Mouse (Mus musculus): ENCODE measurements around the gene Dctn5. TPM values are rescaled to one million over a fixed set of nuclear protein-coding genes. Genes with fewer than 3 reads are reported as not detected.

The Dctn5 gene
- total RNA-seq, 2 experiments from 2014 or later = 37.2 to 37.9 TPM

GRCm38 (mm10) chr7:122158915-122159902, 26.4 kb downstream of the Dctn5 start, which contains the start of gene Plk1:
Gene Plk1, plus strand, starts transcription at chr7:122159439.
- peak; percentile 84 to 88 for DNase-seq
- intact Hi-C loops (cut with DNase I) = loop anchor here (2.0 kb wide), 1 partner anchor 26 kb away; the partner anchor contains the start of genes Dctn5 and Palb2

- intact Hi-C loops (cut with DNase I) = no loop called here
- no peak for DNase-seq
Observed at GRCm38 (mm10) chr7:122160037-122160436, 27.2 kb downstream of the Dctn5 start.

- intact Hi-C loops (cut with DNase I) = no loop called here
- DNase-seq = no peak
Observed at GRCm38 (mm10) chr7:122163766-122164165, 30.9 kb downstream of the Dctn5 start.

- intact Hi-C loops (cut with DNase I) = no loop called here
- DNase-seq = no peak
Observed at GRCm38 (mm10) chr7:122167203-122167602, 34.4 kb downstream of the Dctn5 start.

GRCm38 (mm10) chr7:122170705-122171104, 37.9 kb downstream of the Dctn5 start:
- DNase-seq = no peak
- intact Hi-C loops (cut with DNase I) = no loop called here

- intact Hi-C loops (cut with DNase I) = no loop called here
- no peak for DNase-seq
Observed at GRCm38 (mm10) chr7:122171613-122172012, 38.8 kb downstream of the Dctn5 start.

GRCm38 (mm10) chr7:122180720-122181119, 47.9 kb downstream of the Dctn5 start:
- intact Hi-C loops (cut with DNase I) = no loop called here
- no peak for DNase-seq

GRCm38 (mm10) chr7:122184569-122184968, 51.7 kb downstream of the Dctn5 start:
- intact Hi-C loops (cut with DNase I) = no loop called here
- DNase-seq = no peak

- intact Hi-C loops (cut with DNase I) = no loop called here
- DNase-seq = no peak
Observed at GRCm38 (mm10) chr7:122186043-122186442, 53.2 kb downstream of the Dctn5 start, which contains the start of gene Ern2. Gene Ern2, minus strand, starts transcription at chr7:122186207.

GRCm38 (mm10) chr7:122189484-122189883, 56.6 kb downstream of the Dctn5 start:
- DNase-seq = peak; percentile 32 to 61

GRCm38 (mm10) chr7:122191097-122191496, 58.3 kb downstream of the Dctn5 start:
- DNase-seq = no peak
- intact Hi-C loops (cut with DNase I) = no loop called here

More at GRCm38 (mm10) chr7:122189484-122189883, 56.6 kb downstream of the Dctn5 start:
- intact Hi-C loops (cut with DNase I) = no loop called here

- DNase-seq = no peak
- intact Hi-C loops (cut with DNase I) = no loop called here
Observed at GRCm38 (mm10) chr7:122193919-122194318, 61.1 kb downstream of the Dctn5 start.

- no peak for DNase-seq
- intact Hi-C loops (cut with DNase I) = no loop called here
Observed at GRCm38 (mm10) chr7:122196771-122197170, 63.9 kb downstream of the Dctn5 start.

- DNase-seq = peak; percentile 43 to 54
- intact Hi-C loops (cut with DNase I) = no loop called here
Observed at GRCm38 (mm10) chr7:122197306-122197705, 64.5 kb downstream of the Dctn5 start.

Other genes starting within 250 kb of the Dctn5 start
- 10 to 100 TPM; 16.0 to 19.2 TPM for gene Cog7, start 151.3 kb upstream of the Dctn5 start, total RNA-seq (2021)
- gene Gga2, start 111.8 kb upstream of the Dctn5 start, total RNA-seq (2021) = 10 to 100 TPM; 42.1 TPM
- gene Ubfd1, start 65.9 kb upstream of the Dctn5 start, total RNA-seq (2021) = 10 to 100 TPM; 41.5 to 50.2 TPM
- 10 to 100 TPM; 15.9 to 16.3 TPM for gene Ears2, start 65.8 kb upstream of the Dctn5 start, total RNA-seq (2021)
- gene Ndufab1, start 31.2 kb upstream of the Dctn5 start, total RNA-seq (2021) = 1,000 to 10,000 TPM; 1,393 to 1,403 TPM
- 1 to 10 TPM; 1.7 to 2.0 TPM for gene Palb2, start 56 bp upstream of the Dctn5 start, total RNA-seq (2021)
- gene Plk1, start 26.4 kb downstream of the Dctn5 start, total RNA-seq (2021) = 10 to 100 TPM; 12.2 to 14.5 TPM
- gene Ern2, start 53.2 kb downstream of the Dctn5 start, total RNA-seq (2021) = not detected
- gene Chp2, start 86.5 kb downstream of the Dctn5 start, total RNA-seq (2021) = 1 to 10 TPM; 2.4 to 2.6 TPM
- gene Prkcb, start 155.7 kb downstream of the Dctn5 start, total RNA-seq (2021) = 1 to 10 TPM; 2.3 to 3.6 TPM